Mouse (Mus musculus) lung, postnatal 0 days (tissue): Measurements from ENCODE around the gene Ophn1.

Experiments used
- CTCF ChIP-seq: IDR thresholded peaks from 2 replicates; pipeline ENCODE4 v1.5.1; 2016; ENCODE audit warnings: antibody characterized with exemption, mild to moderate bottlenecking
- EP300 ChIP-seq: IDR thresholded peaks from 2 replicates; pipeline ENCODE4 v1.6.1; 2016; ENCODE audit warnings: antibody characterized with exemption, mild to moderate bottlenecking, control low read depth

- no peak for TF ChIP-seq CTCF
- no peak for TF ChIP-seq EP300
Observed at GRCm38 (mm10) chrX:98546458-98546857, 344.4 kb downstream of the Ophn1 start.
